Mouse (Mus musculus) lung, adult 2 months (tissue): ENCODE data around the gene Lmod1. TPM values are rescaled to one million over a fixed set of nuclear protein-coding genes. Genes with fewer than 3 reads are reported as not detected.
"Not testable (repeated sequence)": the region's sequence is repeated elsewhere in the genome, so short reads cannot be mapped to it uniquely, and the experiment has no call there.

Experiments
- DNase-seq: peaks from one replicate; pipeline ENCODE4 v3.0.0; 2022
- H3K4me1 ChIP-seq: fragments of 200-500 bp; 2 replicates; pipeline ENCODE4 v1.6.1; 2011; ENCODE audit warnings: low read length; ENCODE audit not compliant: control insufficient read depth, insufficient read depth
- H3K4me3 ChIP-seq: fragments of 200-500 bp; replicated peaks from 2 replicates; pipeline ENCODE3; 2011; ENCODE audit warnings: low read depth, mild to moderate bottlenecking, control low read depth, low read length; ENCODE audit errors: extremely low read depth
- CTCF ChIP-seq: fragments of 200-500 bp; IDR thresholded peaks from 2 replicates; pipeline ENCODE4 v1.5.1; 2011; ENCODE audit warnings: mild to moderate bottlenecking, low read length, control low read depth; ENCODE audit not compliant: insufficient read depth
- POLR2A ChIP-seq: fragments of 200-500 bp; IDR thresholded peaks from 2 replicates; pipeline ENCODE4 v1.6.1; 2011; ENCODE audit warnings: low read depth, mild to moderate bottlenecking, control low read depth, low read length, borderline replicate concordance; ENCODE audit errors: extremely low read depth
- WGBS: fragments of 180-500 bp; shearing (Covaris S2); methylation state at CpG from one replicate; pipeline ENCODE4 v1.1.7; 2018; 5-methylcytosine and 5-hydroxymethylcytosine counted together
- polyA plus RNA-seq: library from polyadenylated mRNA; depleted of rRNA; stranded (reverse); fragments of >200 nt; gene quantifications from 2 replicates; pipeline ENCODE4 v1.2.3, GENCODE M21; 2012

Lmod1 gene
- polyA plus RNA-seq, 1 experiment = 12.9 TPM

- DNase-seq = no peak
- TF ChIP-seq POLR2A (no peak), CTCF (no peak)
- 88% methylated on average over 4 of the region's 4 CpGs for WGBS
- no peak overlapping the region for H3K4me3 ChIP-seq
- peaks cover 9% of the 10 kb centered on the region; the same call in 1 of the 2 replicates for H3K4me1 ChIP-seq
These were observed 48.6 kb downstream of the Lmod1 start for GRCm38 (mm10) chr1:135373171-135373677.

- Histone ChIP-seq H3K4me3 (peak overlapping the region; percentile 49), H3K4me1 (peaks cover 4% of the 10 kb centered on the region; the same call in 1 of the 2 replicates)
- DNase-seq = peak; percentile 28
- 4% methylated on average over 19 of the region's 19 CpGs for WGBS
- TF ChIP-seq CTCF (no peak), POLR2A (no peak)
These were observed 49.7 kb downstream of the Lmod1 start for GRCm38 (mm10) chr1:135374175-135374867.

- Histone ChIP-seq H3K4me3 (peak within 1 kb of the TSS; percentile 49), H3K4me1 (peaks cover 4% of the 10 kb centered on the region; the same call in 1 of the 2 replicates)
- DNase-seq = peak; percentile 68
- whole genome bisulfite sequencing = 2% methylated on average over 37 of the region's 38 CpGs
- TF ChIP-seq POLR2A (peak; percentile 27; the same call in 1 of the 2 replicates), CTCF (no peak)
These were observed 50.4 kb downstream of the Lmod1 start, which contains the start of gene Shisa4 for GRCm38 (mm10) chr1:135374868-135375581. Gene Shisa4 (minus strand): TSS chr1:135375237.

GRCm38 (mm10) chr1:135378576-135378975, 54.0 kb downstream of the Lmod1 start:
- no peak for DNase-seq
- TF ChIP-seq CTCF (no peak), POLR2A (no peak)
- WGBS = 44% methylated on average over 9 of the region's 9 CpGs
- Histone ChIP-seq H3K4me3 (no peak overlapping the region), H3K4me1 (peaks cover 4% of the 10 kb centered on the region; the same call in 1 of the 2 replicates)

- DNase-seq = no peak
- Histone ChIP-seq H3K4me1 (peaks cover 4% of the 10 kb centered on the region; the same call in 1 of the 2 replicates), H3K4me3 (no peak overlapping the region)
- WGBS = 37% methylated on average over 2 of the region's 2 CpGs
- TF ChIP-seq POLR2A = no peak
These were observed 54.4 kb downstream of the Lmod1 start for GRCm38 (mm10) chr1:135379048-135379447.

GRCm38 (mm10) chr1:135380071-135380991, 55.7 kb downstream of the Lmod1 start:
- DNase-seq = no peak
- no peak overlapping the region for H3K4me3 ChIP-seq
- H3K4me1 ChIP-seq = no peaks in the 10 kb centered on the region
- WGBS = 66% methylated on average over 15 of the region's 15 CpGs
- TF ChIP-seq POLR2A (no peak), CTCF (no peak)

GRCm38 (mm10) chr1:135381560-135381959, 57.0 kb downstream of the Lmod1 start:
- 67% methylated on average over 6 of the region's 6 CpGs for WGBS
- H3K4me3 ChIP-seq, DNase-seq, H3K4me1 ChIP-seq: not testable (repeated sequence)

- no peak overlapping the region for H3K4me3 ChIP-seq
- TF ChIP-seq POLR2A (no peak), CTCF (no peak)
- no peaks in the 10 kb centered on the region for H3K4me1 ChIP-seq
- WGBS = 99% methylated on average over 5 of the region's 5 CpGs
- no peak for DNase-seq
These were observed 59.6 kb downstream of the Lmod1 start for GRCm38 (mm10) chr1:135384171-135384570.

- no peak overlapping the region for H3K4me3 ChIP-seq
- TF ChIP-seq CTCF = no peak
- no peak for TF ChIP-seq POLR2A
- H3K4me1 ChIP-seq = no peaks in the 10 kb centered on the region
- WGBS = 78% methylated on average over 9 of the region's 9 CpGs
- DNase-seq = no peak
These were observed 60.6 kb downstream of the Lmod1 start for GRCm38 (mm10) chr1:135385161-135385560.

GRCm38 (mm10) chr1:135399466-135399865, 74.9 kb downstream of the Lmod1 start:
- H3K4me3 ChIP-seq = no peak overlapping the region
- no peak for TF ChIP-seq CTCF
- no peak for TF ChIP-seq POLR2A
- H3K4me1 ChIP-seq = no peaks in the 10 kb centered on the region
- no peak for DNase-seq
- WGBS = 88% methylated on average over 5 of the region's 5 CpGs
